Mouse (Mus musculus) ovary, postnatal 36 days (tissue): ENCODE measurements at regions not wholly inside any gene's neighbourhood (a gene's known extent, or its start where the extent isn't known, plus 50 kb on each side); places are given as distances from the start of the nearest gene placed in this dataset.

Experiments
- DNase-seq: peaks from one replicate; pipeline ENCODE4 v3.0.0; 2022; ENCODE audit warnings: low spot score, mixed read lengths

DNA sequence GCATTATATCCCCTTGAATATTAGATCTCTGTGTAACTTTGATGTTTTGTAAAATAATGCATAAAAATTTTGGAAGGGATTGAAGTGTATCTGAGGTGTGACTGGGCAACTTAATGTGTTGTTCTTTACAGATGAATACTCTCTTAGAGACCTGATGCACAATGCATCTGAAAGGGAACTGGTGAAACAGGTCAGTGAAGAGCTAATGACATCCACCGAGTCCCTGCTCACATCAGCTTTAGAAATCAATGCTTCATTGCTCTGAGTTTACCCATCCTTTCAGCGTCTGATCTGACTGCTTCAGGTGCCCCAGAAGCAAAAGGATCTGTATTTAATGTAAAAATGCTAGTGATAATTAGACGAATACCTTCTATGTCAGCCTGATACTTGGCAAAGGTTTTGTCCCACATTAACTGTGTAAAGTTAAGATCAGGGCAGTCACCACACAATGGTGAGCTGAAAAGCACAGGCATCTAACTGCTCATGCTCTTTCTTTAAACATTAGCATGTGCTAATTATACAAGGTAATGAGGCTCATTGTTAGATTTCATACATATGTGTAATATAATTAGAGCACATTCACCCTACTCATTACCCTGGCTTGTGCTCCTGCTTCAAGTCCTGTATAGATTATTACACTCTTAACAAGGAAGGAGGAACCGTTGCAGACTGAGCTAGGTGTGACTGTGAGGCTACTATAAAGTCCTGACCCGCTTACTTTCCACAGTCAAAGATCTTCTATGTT lies 204.6 kb upstream of the Tlr4 start:
- DNase-seq, result no peak

GRCm38 (mm10) chr4:66618811-66619440 lies 208.5 kb upstream of the Tlr4 start:
- no peak for DNase-seq

- DNase-seq, result no peak
These were observed 209.3 kb upstream of the Tlr4 start for GRCm38 (mm10) chr4:66617743-66618736.

GRCm38 (mm10) chr4:66617101-66617500 lies 210.3 kb upstream of the Tlr4 start:
- DNase-seq, result no peak

DNA sequence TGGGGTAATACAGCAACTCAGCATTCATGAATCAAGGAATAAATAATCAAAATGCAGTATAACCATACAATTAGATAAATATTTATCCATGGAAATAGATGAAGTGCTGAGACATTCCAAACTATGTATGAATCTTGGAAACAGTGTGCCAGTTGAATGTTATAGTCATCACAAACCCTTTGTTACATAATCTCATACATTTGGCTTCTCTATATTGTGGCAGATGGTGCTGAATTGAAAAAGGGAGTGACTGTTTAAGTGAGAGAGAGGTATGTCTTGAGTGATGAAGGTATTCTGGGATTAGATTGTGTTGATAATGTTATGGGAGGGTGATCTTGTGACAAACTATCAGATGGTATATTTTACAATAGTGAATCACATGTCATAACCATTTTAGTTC lies 200.4 kb upstream of the Astn2 start:
- no peak for DNase-seq

- DNase-seq, result no peak
These were observed 194.3 kb upstream of the Astn2 start for GRCm38 (mm10) chr4:66598737-66599136.

- no peak for DNase-seq
These were observed 182.2 kb upstream of the Astn2 start for GRCm38 (mm10) chr4:66586647-66587046.

DNA sequence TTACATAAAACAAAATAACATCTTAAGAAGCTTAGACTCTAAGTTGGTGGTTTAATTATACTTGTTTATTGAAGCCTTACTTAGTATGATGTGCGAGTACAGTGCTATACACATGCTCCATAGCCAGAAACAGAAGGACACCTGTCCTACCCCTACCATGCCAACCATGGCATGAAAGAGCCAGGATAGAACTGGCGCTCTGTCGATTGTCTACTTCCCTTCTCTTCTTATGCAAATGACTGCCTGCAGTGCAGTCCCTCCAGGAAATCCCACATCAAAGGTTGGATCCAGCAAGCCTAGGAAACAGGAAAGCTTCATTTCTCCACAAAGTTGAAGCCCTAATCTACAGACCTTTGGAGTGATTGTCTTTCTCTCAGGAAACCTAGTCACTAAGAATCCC lies 181.8 kb upstream of the Astn2 start:
- no peak for DNase-seq

DNA sequence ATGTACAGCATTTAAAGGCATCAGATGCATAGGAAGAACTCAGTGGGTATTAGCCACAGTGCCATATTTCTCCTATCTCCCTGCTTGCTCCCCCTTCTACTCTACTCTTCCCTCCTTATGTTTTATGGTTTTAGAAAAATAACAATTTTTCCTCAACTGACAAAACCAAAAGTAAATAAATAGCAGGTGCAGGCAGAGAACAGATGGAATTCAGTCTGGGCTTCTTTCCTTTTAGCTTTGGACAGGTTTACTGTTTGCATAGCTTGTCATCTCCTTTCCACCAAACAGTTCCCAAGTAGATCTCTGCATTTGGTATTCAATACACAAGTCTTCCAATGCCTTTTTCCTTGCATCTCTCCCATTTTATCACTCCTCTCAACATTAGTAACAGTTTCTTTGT lies 152.5 kb upstream of the Astn2 start:
- no peak for DNase-seq

DNA sequence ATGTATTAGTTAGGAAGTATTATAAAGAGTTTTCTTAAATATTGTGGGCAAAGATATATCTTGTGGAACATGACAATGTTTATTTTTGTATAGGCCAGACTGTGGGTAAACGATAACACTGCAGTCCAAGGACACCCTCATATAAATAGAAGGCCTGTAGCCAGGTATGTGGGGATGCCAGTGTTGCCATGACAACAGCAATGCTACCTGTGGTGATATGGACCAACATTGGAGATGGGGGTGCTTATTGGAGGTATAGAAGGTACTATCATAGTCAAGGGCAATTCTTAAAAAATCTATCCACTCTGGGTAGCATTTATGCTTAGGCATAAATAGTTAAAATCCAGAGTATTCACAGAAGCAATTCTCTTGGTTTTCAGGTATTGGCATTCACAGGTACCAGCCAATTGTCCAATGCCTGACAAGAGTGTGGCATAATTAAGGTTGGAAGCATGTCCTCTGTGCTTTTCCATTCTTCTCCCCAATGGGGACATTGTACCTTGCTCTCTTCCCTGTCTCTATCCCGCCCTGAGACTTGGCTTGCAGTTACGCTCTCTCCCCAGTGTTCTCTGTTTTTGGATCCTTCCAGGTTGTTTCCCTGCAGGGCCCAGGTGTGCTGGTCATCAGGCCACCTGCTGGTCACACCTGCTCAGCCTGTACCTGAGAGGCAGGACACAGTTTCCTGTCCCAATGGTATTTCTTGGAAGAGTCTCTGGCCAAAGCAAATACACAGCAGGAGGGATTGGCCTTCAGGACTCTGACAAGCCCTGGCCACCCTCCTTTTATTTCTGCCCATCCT lies 146.1 kb upstream of the Astn2 start:
- DNase-seq, result no peak

DNA sequence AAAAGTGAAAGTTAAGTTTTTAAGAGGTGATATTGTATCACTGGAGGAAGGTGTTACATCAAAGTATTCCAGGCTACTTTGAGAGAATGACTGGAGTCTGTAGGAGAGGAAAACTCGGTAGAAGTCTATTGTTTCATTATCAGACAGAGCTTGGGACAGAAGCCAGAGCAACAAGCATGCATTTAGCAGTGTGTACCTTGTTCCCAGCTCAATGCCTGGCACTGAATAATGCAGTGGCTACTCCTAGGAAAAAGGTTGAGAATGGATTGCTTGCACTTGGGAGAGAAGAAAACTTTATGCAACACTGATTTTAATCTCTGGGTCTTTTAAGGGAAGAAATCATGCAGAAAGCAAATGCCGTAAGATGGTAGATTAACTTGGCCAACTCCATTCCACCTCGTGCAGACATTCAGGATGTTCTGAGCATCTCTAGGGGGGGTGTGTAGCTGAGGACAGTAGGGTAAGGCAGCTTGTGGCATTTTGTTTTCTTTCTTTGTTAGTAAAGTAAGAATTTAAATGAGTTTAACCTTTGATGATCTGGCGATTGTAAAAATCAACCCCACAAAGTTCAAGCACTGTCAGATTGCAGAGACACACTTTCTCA lies 138.5 kb upstream of the Astn2 start:
- DNase-seq, result no peak

DNA sequence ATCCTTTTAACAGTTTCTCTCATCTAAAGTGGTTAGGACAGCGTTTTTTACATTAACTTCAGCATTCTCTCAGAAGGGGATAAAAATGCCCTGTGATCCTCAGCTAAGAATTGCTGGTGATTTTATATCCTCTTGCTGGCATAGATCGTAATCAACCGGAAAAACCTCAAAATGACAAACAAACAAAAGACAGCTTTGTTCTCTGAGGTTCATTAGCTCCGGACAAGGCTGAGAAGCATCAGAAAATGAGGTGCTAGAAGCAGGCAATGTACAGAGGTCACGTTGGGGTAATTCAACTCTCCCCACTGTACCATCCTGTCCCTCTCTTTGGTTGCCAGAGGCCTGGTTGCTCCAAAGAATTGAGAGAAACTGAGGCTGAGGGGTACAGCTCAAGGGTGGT lies 120.0 kb upstream of the Astn2 start:
- DNase-seq, result no peak

DNA sequence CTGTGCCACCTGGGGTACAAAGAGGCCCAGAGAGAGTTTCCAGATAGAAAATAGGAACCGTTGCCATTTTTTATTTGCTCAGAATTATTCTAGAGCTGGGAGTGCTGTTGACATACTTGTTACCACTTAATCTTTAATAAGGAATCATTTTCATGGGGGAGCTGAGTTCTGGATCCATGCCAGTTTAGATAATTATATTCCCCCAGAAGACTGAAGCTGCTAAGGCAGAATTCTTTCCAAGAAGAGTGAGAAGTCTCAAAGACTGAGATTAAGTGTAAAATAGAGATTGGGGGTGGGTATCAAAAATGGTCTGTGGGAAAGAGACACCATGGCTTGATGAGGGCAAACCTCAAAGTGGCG lies 119.5 kb upstream of the Astn2 start:
- no peak for DNase-seq

DNA sequence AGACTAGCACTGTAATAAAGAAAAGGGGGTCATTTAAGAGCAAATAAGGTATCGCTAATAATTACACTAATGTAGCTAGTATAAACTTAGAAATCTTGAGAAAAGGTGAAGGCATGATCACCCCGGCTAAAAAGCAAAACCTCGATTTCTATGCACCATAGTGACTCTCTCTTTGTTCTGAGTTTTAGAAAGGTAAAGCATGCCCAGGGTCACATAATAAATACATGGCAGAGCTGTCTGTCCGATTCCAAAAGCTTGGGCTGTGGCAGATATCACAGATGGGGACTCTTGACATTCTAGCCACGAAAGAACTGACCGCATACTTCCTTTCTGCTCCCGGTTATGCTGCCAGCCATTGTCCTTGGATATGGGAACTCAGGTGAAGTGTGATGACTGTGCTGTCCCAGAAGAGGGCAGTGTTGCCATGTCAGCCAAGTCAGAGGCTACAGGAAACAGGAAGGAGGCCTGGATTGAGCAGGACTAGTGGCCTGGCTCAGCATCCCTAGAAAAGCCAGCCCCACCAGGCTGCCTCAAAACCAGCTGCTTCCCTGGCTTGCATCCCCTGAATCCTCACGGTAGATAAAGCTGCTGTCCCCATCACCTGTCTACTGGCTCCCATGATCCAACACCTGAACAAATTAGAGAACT lies 119.0 kb upstream of the Astn2 start:
- peak; percentile 19 for DNase-seq

DNA sequence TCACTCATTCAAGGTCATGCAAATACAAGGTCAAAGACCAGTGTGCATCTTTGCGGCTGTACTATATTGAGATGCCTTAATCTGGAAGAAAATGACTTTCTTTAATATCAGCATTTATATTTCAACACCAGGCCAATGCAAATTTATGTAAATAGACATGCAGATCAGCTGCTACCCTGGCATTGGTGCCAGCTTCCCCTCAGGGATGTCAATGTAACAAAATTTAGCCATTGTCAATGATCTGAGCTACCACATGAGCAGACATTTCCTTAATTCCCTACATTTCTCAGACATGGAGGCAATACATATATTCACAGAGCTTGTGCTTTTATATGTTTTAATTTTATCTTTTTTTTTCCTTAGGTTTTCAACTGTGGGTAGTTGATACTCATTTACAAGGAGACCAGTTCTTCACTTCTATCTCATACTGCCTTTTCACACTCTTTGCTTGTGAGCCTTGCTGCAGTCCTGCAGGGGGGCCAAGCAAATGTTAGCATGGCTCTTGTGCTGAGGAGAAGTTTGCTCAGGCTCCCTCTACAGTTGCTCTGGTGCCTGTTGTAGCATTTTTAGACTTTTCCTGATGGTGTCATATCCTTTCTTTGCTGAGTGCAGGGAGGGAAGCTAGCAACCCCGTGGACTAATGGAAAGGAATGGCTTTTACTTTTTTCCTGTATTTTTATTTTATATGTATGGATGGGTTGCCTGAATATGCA lies 117.8 kb upstream of the Astn2 start:
- DNase-seq, result no peak

GRCm38 (mm10) chr4:66520796-66521195 lies 116.4 kb upstream of the Astn2 start:
- no peak for DNase-seq

DNA sequence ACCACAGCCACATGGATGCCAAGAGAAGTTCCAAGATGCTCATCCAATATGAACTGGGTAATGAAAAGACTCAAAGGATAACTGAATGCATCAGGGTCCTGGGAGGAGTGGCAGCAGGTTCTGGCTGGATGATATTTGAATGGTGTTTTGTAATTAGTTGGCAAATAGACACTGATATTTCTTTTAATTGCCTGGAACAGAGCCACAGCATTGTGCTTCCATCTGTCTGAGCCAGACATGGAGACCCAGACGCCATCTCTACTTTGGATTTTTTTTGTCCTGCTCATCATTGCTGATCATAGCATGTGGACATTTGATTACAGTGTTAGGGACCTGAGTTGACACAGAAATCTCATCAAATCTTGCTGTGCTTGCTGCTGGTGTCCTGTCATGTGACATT lies 111.4 kb upstream of the Astn2 start:
- no peak for DNase-seq

GRCm38 (mm10) chr4:66483496-66483895 lies 79.1 kb upstream of the Astn2 start:
- no peak for DNase-seq

DNA sequence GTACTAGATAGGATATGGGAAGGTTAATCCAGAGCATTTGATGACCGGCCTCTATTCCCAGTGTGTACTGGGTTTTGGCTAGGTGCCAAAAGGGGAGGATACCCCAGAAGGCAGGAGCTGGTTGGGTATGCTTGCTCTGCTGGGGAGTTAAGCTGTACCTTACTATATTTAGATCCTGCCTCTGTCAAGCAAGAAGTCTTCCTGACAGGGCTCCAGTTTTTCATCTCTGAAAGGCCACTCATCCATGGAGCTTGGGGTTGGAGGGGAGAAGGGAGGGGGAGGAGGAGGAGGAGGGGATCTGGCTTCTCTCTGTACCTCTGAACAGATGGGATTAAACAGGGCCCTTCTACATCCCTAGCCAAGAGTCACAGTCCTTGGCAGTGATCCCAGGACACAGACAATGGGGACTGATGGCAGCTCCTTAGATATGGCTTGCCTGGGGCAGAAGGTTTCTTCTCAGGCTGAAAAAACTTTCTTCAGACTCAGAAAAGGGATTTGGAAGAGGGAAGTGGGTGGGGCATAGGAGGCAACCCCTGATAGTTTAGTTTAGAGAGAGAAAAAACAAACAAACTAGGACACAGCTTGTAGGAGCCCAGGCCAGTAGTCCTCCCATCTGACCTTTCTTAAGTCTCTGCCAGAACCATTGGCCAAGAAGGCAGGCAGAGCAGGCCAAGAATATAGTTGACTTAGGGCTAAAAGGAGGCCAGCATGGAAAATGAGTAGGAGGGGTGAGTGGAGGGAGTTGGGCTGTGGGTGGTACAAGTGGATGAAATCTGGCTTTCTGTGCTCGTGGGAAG lies 78.3 kb upstream of the Astn2 start:
- peak; percentile 27 for DNase-seq
